ENCODE assay signal across 28 mouse cellular contexts in the genomic region with DNA sequence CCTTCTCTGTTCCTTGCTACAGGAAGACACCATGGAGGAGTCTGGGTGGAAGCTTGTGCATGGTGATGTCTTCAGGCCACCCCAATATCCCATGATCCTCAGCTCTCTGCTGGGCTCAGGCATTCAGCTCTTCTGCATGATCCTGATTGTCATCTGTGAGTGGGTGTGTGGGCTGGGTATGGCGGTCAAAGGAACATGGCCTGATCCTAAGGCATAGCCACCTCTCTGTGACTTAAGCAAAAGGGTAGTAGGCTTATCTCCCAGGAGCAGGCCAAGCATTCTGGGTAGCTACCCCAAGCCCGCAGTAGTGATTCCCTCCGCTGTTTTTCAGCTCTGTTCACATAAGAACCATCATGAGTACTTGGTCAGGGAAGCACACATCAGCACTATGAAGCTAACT. TPM values are rescaled to one million over a fixed set of nuclear protein-coding genes. Genes with fewer than 3 reads are reported as not detected.
DNase-seq lines count a peak whose midpoint lies in the region; ATAC-seq and TF ChIP-seq lines count a peak whose summit lies in the region.
"Had no signal": no experiment of that assay in that cellular context is flagged by ENCODE, and none has a peak within 500 bp of the region (broad histone marks: within the 10 kb centered on the region; RNA-seq: fewer than 3 reads in every experiment).

No protein-coding gene starts in this region.

- no peaks in the 10 kb centered on the region for H3K9me3 ChIP-seq in G1E (replicated peaks)
- H3K9me3 ChIP-seq in liver, embryonic 12.5 days (replicated peaks): no peaks in the 10 kb centered on the region
- H3K9me3 ChIP-seq: embryonic facial prominence, embryonic 12.5 days; kidney, embryonic 15.5 days; neural tube, embryonic 12.5 days had no signal

- peaks cover 93% of the 10 kb centered on the region for H3K36me3 ChIP-seq in G1E (replicated peaks)
- H3K36me3 ChIP-seq in liver, embryonic 12.5 days: peaks cover 92% of the 10 kb centered on the region

- no peak for TF ChIP-seq CTCF in G1E (IDR thresholded peaks at IDR 0.05; ENCODE audit: low read depth, low read length)

- no peak overlapping the region; the same call in 1 of the 2 replicates for H3K4me3 ChIP-seq in G1E (ENCODE audit: low read depth, low read length)
- no peak overlapping the region for H3K4me3 ChIP-seq in liver, embryonic 12.5 days
- H3K4me3 ChIP-seq: embryonic facial prominence, embryonic 12.5 days; heart, adult 2 months; kidney, embryonic 15.5 days; myocyte; neural tube, embryonic 12.5 days had no signal

- H3K27me3 ChIP-seq in G1E (ENCODE audit: insufficient read depth, low read length): no peaks in the 10 kb centered on the region
- no peaks in the 10 kb centered on the region for H3K27me3 ChIP-seq in liver, embryonic 12.5 days (replicated peaks)
- H3K27me3 ChIP-seq: embryonic facial prominence, embryonic 12.5 days; kidney, embryonic 15.5 days; neural tube, embryonic 12.5 days had no signal

- H3K27ac ChIP-seq in liver, embryonic 12.5 days: peak overlapping the region; percentile 33; the same call in 1 of the 2 replicates
- H3K27ac ChIP-seq: embryonic facial prominence, embryonic 12.5 days; heart, adult 2 months; kidney, embryonic 15.5 days; neural tube, embryonic 12.5 days had no signal

- peak; percentile 60 for ATAC-seq in G1E (ENCODE audit: extremely low read depth, insufficient number of reproducible peaks, low FRiP score, poor library complexity, severe bottlenecking)
- ATAC-seq in liver, embryonic 12.5 days: peak; percentile 63
- ATAC-seq in megakaryocyte progenitor cell, adult 5-6 weeks (replicated peaks; ENCODE audit: poor library complexity): peak; percentile 24
- ATAC-seq: forebrain, postnatal 0 days; hindbrain, embryonic 16.5 days; midbrain, embryonic 16.5 days had no signal

- 62% methylated on average over 3 of the region's 3 CpGs for WGBS in liver, embryonic 12.5 days (ENCODE audit: insufficient replicate concordance)

- DNase-seq in G1E (ENCODE audit: low spot score): peak; percentile 57
- peak; percentile 31 for DNase-seq in c-Kit-positive CD71-positive TER-119-negative erythroid progenitor cells, embryonic 14.5 days (ENCODE audit: low read depth)
- DNase-seq in right cerebral cortex, postnatal 10 days (ENCODE audit: low spot score in 2 of 2): no peak
- DNase-seq in left cerebral cortex, adult 11 months (ENCODE audit: low spot score): no peak
- no peak for DNase-seq in cerebellum, postnatal 14 days
- DNase-seq: adrenal gland, adult 8-10 months; cerebellum, adult 11 months; cerebellum, adult 9-10 months; embryo, embryonic 11 days; forebrain, postnatal 0 days; heart, adult 2 months; heart, postnatal 14 days; kidney, adult 18-20 months; kidney, postnatal 25 days; left cerebral cortex, postnatal 4 days; lung, embryonic 14.5 days; lung, postnatal 14 days; thymus, adult 18-20 months; thymus, postnatal 25 days had no signal

- H3K4me1 ChIP-seq in G1E (ENCODE audit: insufficient read depth, low read depth, low read length): peaks cover 50% of the 10 kb centered on the region
- H3K4me1 ChIP-seq in liver, embryonic 12.5 days: peaks cover 16% of the 10 kb centered on the region
- H3K4me1 ChIP-seq: embryonic facial prominence, embryonic 12.5 days; kidney, embryonic 15.5 days; neural tube, embryonic 12.5 days had no signal

- H3K4me2 ChIP-seq in liver, embryonic 12.5 days: no peak overlapping the region
- H3K4me2 ChIP-seq: embryonic facial prominence, embryonic 12.5 days; kidney, embryonic 15.5 days; lung, embryonic 14.5 days; midbrain, embryonic 11.5 days; neural tube, embryonic 12.5 days had no signal

- no peak overlapping the region for H3K9ac ChIP-seq in liver, embryonic 12.5 days
- H3K9ac ChIP-seq: embryonic facial prominence, embryonic 12.5 days; forebrain, postnatal 0 days; kidney, embryonic 15.5 days; lung, embryonic 14.5 days; neural tube, embryonic 12.5 days had no signal

RNA-seq across cellular contexts. Expression of gene Tspyl3, which starts 31.0 kb away (rescaled TPM):
- total RNA-seq in G1E (2014; fragmentation: Nextera tagmentation) (1.1 TPM in 1 of 2 replicates, not detected in the other), G1E (2017) (0.23 and 0.27 TPM in 2 replicates)
- polyA plus RNA-seq in G1E (2012): 0.27 and 0.32 TPM in 2 replicates
- polyA plus RNA-seq in liver, embryonic 12.5 days (2016; fragmentation: Nextera tagmentation; extraction: Ambion mirVana): 4.1 and 4.6 TPM in 2 replicates
- 8.0 and 10.8 TPM in 2 replicates for total RNA-seq in megakaryocyte progenitor cell, adult 5-6 weeks (2015)
- total RNA-seq in megakaryocyte progenitor cell, adult 5-6 weeks (2017): 7.0 and 8.9 TPM in 2 replicates

RNA-seq across cellular contexts. Expression of gene Tm9sf4, which starts 33.2 kb away (rescaled TPM):
- total RNA-seq in G1E (2014; fragmentation: Nextera tagmentation) (90.5 and 109 TPM in 2 replicates), G1E (2017) (42.9 and 46.8 TPM in 2 replicates)
- polyA plus RNA-seq in G1E (2012): 27.9 and 35.2 TPM in 2 replicates
- polyA plus RNA-seq in liver, embryonic 12.5 days (2016; fragmentation: Nextera tagmentation; extraction: Ambion mirVana): 43.4 and 44.8 TPM in 2 replicates
- total RNA-seq in megakaryocyte progenitor cell, adult 5-6 weeks (2015): 59.2 and 60.4 TPM in 2 replicates
- 65.8 and 89.2 TPM in 2 replicates for total RNA-seq in megakaryocyte progenitor cell, adult 5-6 weeks (2017)

RNA-seq across cellular contexts. Expression of gene Plagl2, which starts 47.0 kb away (rescaled TPM):
- 106 and 108 TPM in 2 replicates for total RNA-seq in G1E (2014; fragmentation: Nextera tagmentation)
- 11.0 and 12.5 TPM in 2 replicates for total RNA-seq in G1E (2017)
- polyA plus RNA-seq in G1E (2012): 27.5 and 35.9 TPM in 2 replicates
- 24.4 and 26.8 TPM in 2 replicates for polyA plus RNA-seq in liver, embryonic 12.5 days (2016; fragmentation: Nextera tagmentation; extraction: Ambion mirVana)
- total RNA-seq in megakaryocyte progenitor cell, adult 5-6 weeks (2015): 42.3 and 45.4 TPM in 2 replicates
- total RNA-seq in megakaryocyte progenitor cell, adult 5-6 weeks (2017): 5.6 TPM in 2 replicates

RNA-seq across cellular contexts. Expression of gene Pofut1, which starts 47.1 kb away (rescaled TPM):
- total RNA-seq in G1E (2014; fragmentation: Nextera tagmentation) (26.5 and 33.7 TPM in 2 replicates), G1E (2017) (29.5 and 30.0 TPM in 2 replicates)
- 11.2 and 12.8 TPM in 2 replicates for polyA plus RNA-seq in G1E (2012)
- 3.6 and 4.3 TPM in 2 replicates for polyA plus RNA-seq in liver, embryonic 12.5 days (2016; fragmentation: Nextera tagmentation; extraction: Ambion mirVana)
- total RNA-seq in megakaryocyte progenitor cell, adult 5-6 weeks (2015): 14.0 and 14.9 TPM in 2 replicates
- 16.7 and 22.1 TPM in 2 replicates for total RNA-seq in megakaryocyte progenitor cell, adult 5-6 weeks (2017)

Comparison
In these comparisons a context has a peak if more than half of its experiments do, and no peak if none do; other contexts are left out.
1. DNase-seq: peak in G1E (single experiment) and c-Kit-positive CD71-positive TER-119-negative erythroid progenitor cells, embryonic 14.5 days (single experiment); none in right cerebral cortex, postnatal 10 days (0 of 2), left cerebral cortex, adult 11 months (single experiment) and cerebellum, postnatal 14 days (0 of 2).
2. Peak in every context shown above with its lines, with median percentiles within 50 percentile points of each other: ATAC-seq.